Mouse (Mus musculus) neural tube, embryonic 11.5 days (tissue): ENCODE results near the gene Foxb1. TPM values are rescaled to one million over a fixed set of nuclear protein-coding genes. Genes with fewer than 3 reads are reported as not detected.
A peak's percentile ranks its signal among the peaks of the same experiment; 100 is the strongest.

Source experiments
- ATAC-seq: fragments of 200-750 bp; cut with Nextera tagmentation; 2 replicates; pipeline ENCODE4 v1.8.0; 2017; ENCODE audit warnings: moderate number of reproducible peaks, mild to moderate bottlenecking, moderate TSS enrichment, moderate library complexity; ENCODE audit not compliant: insufficient read depth, low FRiP score, low TSS enrichment
- DNase-seq: peaks from one replicate; pipeline ENCODE4 v3.0.0-alpha.2; 2015; ENCODE audit warnings: low spot score
- H3K27ac ChIP-seq: fragments of 300-500 bp; sonication (generic); 2 replicates; pipeline ENCODE4 v1.5.1; 2014; ENCODE audit warnings: low read depth, mild to moderate bottlenecking, low read length
- H3K27me3 ChIP-seq: fragments of 300-500 bp; sonication (generic); 2 replicates; pipeline ENCODE4 v1.6.1; 2014; ENCODE audit warnings: mild to moderate bottlenecking, low read length, mixed read lengths; ENCODE audit not compliant: control insufficient read depth, insufficient read depth
- H3K36me3 ChIP-seq: fragments of 300-500 bp; sonication (generic); 2 replicates; pipeline ENCODE4 v1.6.1; 2014; ENCODE audit warnings: mild to moderate bottlenecking, low read length, moderate library complexity, mixed read lengths; ENCODE audit not compliant: control insufficient read depth, insufficient read depth
- H3K4me1 ChIP-seq: fragments of 300-500 bp; sonication (generic); 2 replicates; pipeline ENCODE4 v1.6.1; 2014; ENCODE audit warnings: low read length, mixed read lengths; ENCODE audit not compliant: control insufficient read depth, insufficient read depth
- H3K4me2 ChIP-seq: fragments of 300-500 bp; sonication (generic); 2 replicates; pipeline ENCODE4 v1.6.1; 2014; ENCODE audit warnings: low read depth, mild to moderate bottlenecking, moderate library complexity
- H3K4me3 ChIP-seq: fragments of 300-500 bp; sonication (generic); 2 replicates; pipeline ENCODE4 v1.5.1; 2014; ENCODE audit warnings: low read depth, low read length
- H3K9ac ChIP-seq: fragments of 300-500 bp; sonication (generic); 2 replicates; pipeline ENCODE4 v1.6.1; 2014; ENCODE audit warnings: mild to moderate bottlenecking, low read length
- H3K9me3 ChIP-seq: fragments of 300-500 bp; sonication (generic); 2 replicates; pipeline ENCODE4 v1.6.1; 2016; ENCODE audit warnings: low read length; ENCODE audit not compliant: control insufficient read depth
- WGBS: fragments of 180-500 bp; shearing (Covaris S2); extraction: QIAGEN DNeasy Blood & Tissue Kit; methylation state at CpG from one replicate; pipeline ENCODE4 v1.1.7; 2014; 5-methylcytosine and 5-hydroxymethylcytosine counted together
- polyA plus RNA-seq: library from polyadenylated mRNA; unstranded; fragments of >200 nt; fragmentation: Nextera tagmentation; extraction: Ambion mirVana; gene quantifications from 2 replicates; pipeline ENCODE4 v1.2.1, GENCODE M21; 2014

Gene Foxb1
- polyA plus RNA-seq: 3.7 and 4.2 TPM in 2 replicates

DNA sequence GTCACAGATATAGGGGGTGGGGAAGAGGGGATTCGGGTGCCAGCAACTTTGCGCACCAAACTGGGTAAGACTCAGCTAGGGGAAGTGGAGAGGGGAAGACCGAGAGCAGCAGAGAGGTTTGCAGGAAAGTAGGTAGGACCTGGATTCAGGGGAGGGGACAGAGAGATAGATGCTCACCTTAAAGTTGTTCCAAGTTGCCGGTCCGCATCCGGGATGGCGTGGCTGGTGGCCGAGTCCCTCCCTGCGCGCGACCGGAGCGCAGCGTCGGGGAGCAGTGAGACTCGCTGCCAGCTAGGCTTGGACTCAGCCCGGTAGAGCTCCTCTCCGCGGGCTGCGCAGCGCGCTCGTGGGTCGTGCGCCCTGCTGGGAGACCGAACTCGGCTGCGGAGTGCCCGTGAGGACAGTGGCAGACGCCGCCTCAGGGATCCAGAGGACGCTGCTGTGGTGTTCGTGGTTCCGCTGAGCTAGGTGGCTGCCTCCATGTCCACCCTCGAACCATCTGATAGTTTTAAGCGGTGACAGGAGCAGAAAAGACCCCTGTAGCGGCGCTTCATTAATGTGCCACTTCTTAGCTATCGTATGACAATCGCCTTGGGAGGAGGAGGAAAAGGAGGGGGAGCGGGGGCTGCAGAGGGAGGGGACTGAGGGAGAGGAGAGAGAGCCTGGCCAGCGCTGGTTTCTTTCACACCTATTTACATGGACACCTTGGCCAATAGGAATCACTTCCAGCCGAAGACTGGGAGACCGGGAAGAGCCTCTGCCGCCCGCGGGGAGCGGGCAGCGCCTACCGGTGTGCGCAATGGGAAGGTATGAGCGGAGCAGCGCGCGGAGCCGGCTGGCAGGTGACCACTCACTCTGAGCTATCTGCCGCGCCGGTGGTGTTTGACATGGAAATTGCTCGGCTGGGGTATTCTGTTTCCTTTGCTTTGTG lies at the start of gene Foxb1:
TSS of gene Foxb1 (minus strand) at position 570 of the 931 bp plus-strand sequence.
- peak; percentile 74 for DNase-seq
- H3K4me1 ChIP-seq: peaks cover 52% of the 10 kb centered on the region
- ATAC-seq: peak; percentile 43
- peak within 1 kb of the TSS; percentile 74 for H3K9ac ChIP-seq
- WGBS: 0% methylated on average over 60 of the region's 60 CpGs
- H3K4me2 ChIP-seq: peak within 1 kb of the TSS; percentile 73
- H3K9me3 ChIP-seq: no peaks in the 10 kb centered on the region
- H3K4me3 ChIP-seq: peak within 1 kb of the TSS; percentile 61
- no peak within 1 kb of the TSS for H3K27ac ChIP-seq
- H3K27me3 ChIP-seq: peaks cover 69% of the 10 kb centered on the region
- H3K36me3 ChIP-seq: no peaks in the 10 kb centered on the region

- H3K27ac ChIP-seq: no peak overlapping the region
- WGBS: 64% methylated on average over 7 of the region's 7 CpGs
- DNase-seq: no peak
Observed at GRCm38 (mm10) chr9:69790562-69790961, 29.8 kb upstream of the Foxb1 start.

GRCm38 (mm10) chr9:69779996-69780395 lies 19.3 kb upstream of the Foxb1 start:
- Histone ChIP-seq H3K9ac (no peak overlapping the region), H3K9me3 (no peaks in the 10 kb centered on the region), H3K4me1 (no peaks in the 10 kb centered on the region), H3K4me3 (no peak overlapping the region), H3K27me3 (no peaks in the 10 kb centered on the region), H3K36me3 (no peaks in the 10 kb centered on the region), H3K27ac (no peak overlapping the region), H3K4me2 (no peak overlapping the region)
- no peak for DNase-seq
- ATAC-seq: no peak
- WGBS: 92% methylated on average over 2 of the region's 2 CpGs

More at GRCm38 (mm10) chr9:69790562-69790961, 29.8 kb upstream of the Foxb1 start:
- no peaks in the 10 kb centered on the region for H3K4me1 ChIP-seq
- H3K9ac ChIP-seq: no peak overlapping the region
- H3K4me2 ChIP-seq: no peak overlapping the region
- no peak overlapping the region for H3K4me3 ChIP-seq
- no peaks in the 10 kb centered on the region for H3K36me3 ChIP-seq
- H3K27me3 ChIP-seq: no peaks in the 10 kb centered on the region
- H3K9me3 ChIP-seq: no peaks in the 10 kb centered on the region
- ATAC-seq: no peak

GRCm38 (mm10) chr9:69769949-69770585 lies 9.3 kb upstream of the Foxb1 start:
- peaks cover 18% of the 10 kb centered on the region for H3K4me1 ChIP-seq
- DNase-seq: no peak
- H3K27me3 ChIP-seq: peaks cover 53% of the 10 kb centered on the region
- no peaks in the 10 kb centered on the region for H3K36me3 ChIP-seq
- H3K4me2 ChIP-seq: no peak overlapping the region
- H3K27ac ChIP-seq: no peak overlapping the region
- ATAC-seq: no peak
- WGBS: 8% methylated on average over 21 of the region's 21 CpGs
- no peaks in the 10 kb centered on the region for H3K9me3 ChIP-seq
- no peak overlapping the region for H3K9ac ChIP-seq
- no peak overlapping the region for H3K4me3 ChIP-seq

DNA sequence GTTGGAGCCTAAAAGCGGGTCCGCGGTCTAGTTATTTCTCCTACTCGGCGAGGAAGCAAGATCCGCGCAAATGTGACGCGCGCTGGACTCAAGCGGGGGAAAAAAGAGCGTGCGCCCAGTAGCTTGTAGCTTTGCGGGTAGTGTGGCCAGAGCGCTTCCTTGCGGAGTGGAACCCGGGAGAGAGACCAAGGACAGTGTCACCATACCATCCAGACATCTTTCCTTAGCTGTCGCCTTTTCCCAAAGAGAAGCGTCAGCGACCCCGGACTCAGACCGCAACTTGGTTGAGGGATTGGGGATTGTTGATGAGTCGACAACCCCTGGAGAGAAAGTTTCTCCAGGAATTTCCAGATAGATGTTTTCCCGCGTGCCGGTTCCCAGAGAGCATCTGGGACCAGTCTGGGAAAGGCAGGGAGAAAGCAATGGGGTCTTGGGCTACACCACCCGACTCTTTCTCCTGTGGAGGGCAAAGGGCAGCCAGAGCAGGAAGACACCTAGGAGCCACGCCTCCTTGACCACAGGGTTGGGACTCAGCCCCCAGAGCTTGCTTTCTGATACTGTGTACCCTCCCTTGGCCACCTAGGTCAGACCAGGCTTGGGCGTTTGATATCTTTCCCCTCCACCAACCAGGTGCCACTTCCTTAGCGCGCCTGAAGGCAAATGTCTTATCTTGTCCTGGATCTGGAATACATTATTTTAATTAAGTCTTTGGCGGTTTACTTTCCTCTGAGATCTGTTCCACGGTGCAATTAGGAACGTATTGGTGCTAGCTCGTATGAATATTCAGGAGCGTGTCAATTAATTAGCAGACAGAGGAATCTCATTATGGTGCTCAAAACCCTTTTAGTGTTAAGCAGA lies 8.6 kb upstream of the Foxb1 start:
- Histone ChIP-seq H3K4me2 (peak overlapping the region; percentile 48), H3K9me3 (no peaks in the 10 kb centered on the region), H3K4me3 (peak overlapping the region; percentile 21), H3K9ac (no peak overlapping the region), H3K36me3 (no peaks in the 10 kb centered on the region), H3K4me1 (peaks cover 26% of the 10 kb centered on the region), H3K27ac (no peak overlapping the region), H3K27me3 (peaks cover 57% of the 10 kb centered on the region)
- ATAC-seq (no peak), DNase-seq (peak; percentile 59)
- WGBS: 2% methylated on average over 36 of the region's 36 CpGs

GRCm38 (mm10) chr9:69768136-69768875 lies 7.6 kb upstream of the Foxb1 start:
- H3K9me3 ChIP-seq: no peaks in the 10 kb centered on the region
- H3K4me3 ChIP-seq: peak overlapping the region; percentile 21
- H3K36me3 ChIP-seq: no peaks in the 10 kb centered on the region
- H3K9ac ChIP-seq: no peak overlapping the region
- WGBS: under 1% methylated on average over 28 of the region's 28 CpGs
- no peak overlapping the region for H3K27ac ChIP-seq
- no peak for ATAC-seq
- DNase-seq: no peak
- H3K27me3 ChIP-seq: peaks cover 66% of the 10 kb centered on the region
- peaks cover 33% of the 10 kb centered on the region for H3K4me1 ChIP-seq
- peak overlapping the region; percentile 48 for H3K4me2 ChIP-seq

DNA sequence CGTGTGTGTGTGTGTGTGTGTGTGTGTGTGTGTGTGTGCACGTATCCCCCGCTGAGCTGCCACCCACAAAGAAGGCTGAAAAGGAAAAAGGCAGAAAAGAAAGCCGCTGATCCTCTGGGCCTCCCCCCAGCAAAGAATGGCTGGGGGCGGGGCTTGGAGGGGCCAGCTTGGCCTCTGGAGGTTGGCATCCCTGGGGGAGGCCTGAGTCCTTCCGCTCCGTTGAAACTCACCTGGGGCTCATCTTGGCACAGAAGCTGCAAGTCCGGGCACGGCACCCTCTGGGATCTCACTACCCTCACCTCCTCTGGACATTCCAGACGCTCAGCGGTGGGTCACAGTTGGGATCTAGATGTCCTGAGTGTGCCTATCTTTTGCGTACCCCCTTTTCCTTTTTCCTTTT lies 6.7 kb upstream of the Foxb1 start:
- peak overlapping the region; percentile 12; the same call in 1 of the 2 replicates for H3K4me3 ChIP-seq
- 2% methylated on average over 7 of the region's 12 CpGs for WGBS

GRCm38 (mm10) chr9:69766936-69767335 lies 6.2 kb upstream of the Foxb1 start:
- H3K27ac ChIP-seq: no peak overlapping the region
- H3K9ac ChIP-seq: no peak overlapping the region
- no peaks in the 10 kb centered on the region for H3K36me3 ChIP-seq
- no peaks in the 10 kb centered on the region for H3K9me3 ChIP-seq
- no peak for ATAC-seq
- peaks cover 41% of the 10 kb centered on the region for H3K4me1 ChIP-seq
- peaks cover 77% of the 10 kb centered on the region for H3K27me3 ChIP-seq
- H3K4me3 ChIP-seq: no peak overlapping the region
- no peak for DNase-seq
- under 1% methylated on average over 4 of the region's 4 CpGs for WGBS
- peak overlapping the region; percentile 26; the same call in 1 of the 2 replicates for H3K4me2 ChIP-seq

More for the DNA sequence above, 6.7 kb upstream of the Foxb1 start:
- Histone ChIP-seq H3K27me3 (peaks cover 75% of the 10 kb centered on the region), H3K4me2 (peak overlapping the region; percentile 30), H3K36me3 (no peaks in the 10 kb centered on the region), H3K4me1 (peaks cover 41% of the 10 kb centered on the region), H3K27ac (no peak overlapping the region), H3K9ac (no peak overlapping the region; the same call in 1 of the 2 replicates), H3K9me3 (no peaks in the 10 kb centered on the region)
- ATAC-seq (no peak), DNase-seq (peak; percentile 68)
